Mouse (Mus musculus) embryo, embryonic 9.5 days (tissue): ENCODE results near the gene Fbxw9.
"Not testable (repeated sequence)": the region's sequence is repeated elsewhere in the genome, so short reads cannot be mapped to it uniquely, and the experiment has no call there.

Experiments used
- DNase-seq: peaks from one replicate; pipeline ENCODE4 v3.0.0-alpha.2; 2017; ENCODE audit errors: extremely low spot score

Gene Fbxw9

DNA sequence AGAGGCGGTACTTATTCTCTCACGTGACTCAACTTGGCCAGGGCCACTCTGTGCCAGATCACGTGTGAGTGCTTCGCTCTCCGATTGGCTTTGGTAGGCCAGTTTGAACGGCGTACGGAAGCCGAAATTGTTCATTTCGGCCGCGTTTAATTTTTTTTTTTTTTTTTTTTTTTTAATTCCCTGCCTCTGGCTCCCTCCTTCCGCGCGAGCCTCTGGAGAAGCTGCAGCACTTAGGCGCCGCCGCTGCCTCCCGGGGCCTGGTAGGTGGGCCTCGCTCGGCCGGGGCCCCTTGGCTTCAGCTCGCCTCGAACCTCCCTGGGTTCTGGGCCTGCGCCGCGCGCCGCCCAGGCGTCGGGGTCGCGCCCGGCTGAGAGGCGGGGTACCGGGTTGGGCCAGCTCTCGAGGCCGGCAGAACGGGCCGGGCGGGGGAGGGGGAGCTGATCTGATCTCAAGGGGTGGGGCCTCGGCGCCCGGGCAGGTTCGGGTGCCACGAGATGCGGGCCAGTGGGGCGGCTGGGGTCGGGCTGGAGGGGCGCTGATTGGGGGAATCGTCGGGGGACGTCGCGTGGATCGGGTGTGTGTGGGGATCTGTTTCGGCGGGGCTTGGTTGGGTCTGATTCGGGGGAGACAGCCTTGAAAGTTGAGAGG is 23.0 kb upstream of the Fbxw9 start, which contains the start of gene Tnpo2:
Gene Tnpo2, plus strand, starts transcription at position 198 of the 648 bp plus-strand sequence.
- DNase-seq: peak; percentile 92

DNA sequence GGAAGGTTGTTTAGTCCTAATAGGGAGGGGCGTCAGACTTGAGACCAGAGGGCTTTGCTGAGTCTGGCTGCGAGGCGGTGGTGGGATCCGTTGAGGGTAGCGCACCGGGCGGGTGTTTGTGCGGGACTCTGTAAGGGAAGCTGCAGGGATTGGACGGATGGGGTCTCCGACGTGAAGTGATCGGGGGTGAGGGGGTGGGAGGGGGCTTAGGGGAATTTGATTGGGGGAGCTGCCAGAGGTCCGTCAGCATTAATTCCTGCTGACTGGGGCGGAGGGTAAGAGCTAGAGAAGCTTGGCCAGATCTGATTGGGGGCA is 22.5 kb upstream of the Fbxw9 start:
- no peak for DNase-seq

DNA sequence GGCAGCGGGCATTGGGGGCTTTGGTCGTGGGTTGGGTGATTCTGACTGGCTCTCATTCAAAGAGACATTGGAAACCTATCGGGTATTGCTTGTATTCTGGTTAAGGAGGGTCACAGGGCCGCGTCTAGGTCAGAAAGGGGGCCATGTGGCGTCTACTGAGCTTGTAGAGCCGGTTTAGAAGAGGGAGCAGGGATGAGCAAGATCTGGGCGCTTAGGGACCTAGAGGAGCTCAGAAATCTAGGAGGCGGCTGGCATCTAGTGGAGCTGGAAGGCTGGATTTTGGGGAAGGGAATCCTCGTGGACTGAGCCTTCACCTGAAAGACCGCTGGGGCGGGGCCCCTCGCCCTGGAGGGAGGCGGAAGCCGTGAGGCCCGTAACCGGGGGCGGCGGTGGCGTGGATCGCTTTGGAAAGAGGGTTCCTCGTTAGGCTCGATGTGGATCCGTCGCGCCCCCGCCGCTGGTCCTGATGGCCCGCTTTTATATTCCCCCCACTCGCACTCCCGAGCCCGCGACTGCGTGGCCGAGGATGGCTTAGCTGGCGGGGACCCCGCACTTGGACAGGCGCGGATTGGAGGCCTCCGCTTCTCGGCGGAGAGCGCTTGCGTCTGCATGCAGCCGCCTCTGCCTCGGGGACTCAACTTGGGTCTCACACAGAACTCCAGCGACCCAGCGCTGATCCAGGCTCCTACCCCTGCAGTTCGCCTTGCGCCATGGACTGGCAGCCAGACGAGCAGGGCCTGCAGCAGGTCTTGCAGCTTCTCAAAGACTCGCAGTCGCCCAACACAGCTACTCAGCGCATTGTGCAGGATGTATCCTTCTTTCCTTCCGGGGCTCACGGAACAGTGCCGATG is 21.9 kb upstream of the Fbxw9 start:
- DNase-seq: peak; percentile 78

- no peak for DNase-seq
Observed at GRCm38 (mm10) chr8:85043619-85044018, 16.2 kb upstream of the Fbxw9 start.

DNA sequence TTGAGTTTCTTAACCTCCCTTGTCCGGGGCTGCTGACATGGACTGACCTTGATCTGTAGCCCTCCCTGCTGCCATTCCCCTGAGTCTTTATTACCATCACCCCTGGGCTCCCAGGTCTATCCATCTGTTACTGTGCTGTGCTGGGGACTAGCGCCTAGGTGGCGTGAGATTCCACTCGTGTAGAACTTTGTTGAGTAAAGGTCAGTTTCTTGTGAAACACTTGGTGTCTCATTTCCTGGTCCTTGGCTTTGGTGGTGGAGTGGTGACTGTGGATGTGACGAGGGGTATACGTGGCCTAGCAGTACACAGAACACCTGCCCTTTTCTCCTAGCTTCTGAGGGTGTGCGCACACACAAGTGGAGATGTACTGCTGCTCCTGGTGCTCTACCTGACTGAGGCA is 2.5 kb upstream of the Fbxw9 start:
- no peak for DNase-seq

DNA sequence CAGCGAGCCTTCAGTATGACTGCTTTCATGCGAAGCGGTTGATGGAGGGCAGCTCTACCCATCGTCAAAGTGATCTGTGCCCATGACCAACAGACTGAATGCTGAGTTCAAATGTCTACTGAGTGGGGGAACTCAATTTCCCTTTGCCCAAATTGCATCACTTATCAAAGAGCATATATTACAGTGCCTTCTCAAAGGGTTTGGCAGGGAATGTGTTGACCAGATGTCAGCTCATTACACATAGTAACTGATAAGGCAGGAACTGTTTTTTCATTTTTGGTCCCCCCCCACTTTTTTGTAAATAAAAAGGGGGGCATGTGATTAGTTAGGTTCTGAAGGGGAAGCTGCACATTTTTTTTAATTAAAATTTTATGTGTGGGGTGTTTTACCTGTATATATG is 2.7 kb downstream of the Fbxw9 start:
- no peak for DNase-seq

- DNase-seq: no peak
Observed at GRCm38 (mm10) chr8:85065213-85065612, 5.4 kb downstream of the Fbxw9 start.

GRCm38 (mm10) chr8:85067155-85067554 is 7.3 kb downstream of the Fbxw9 start:
- DNase-seq: no peak

DNA sequence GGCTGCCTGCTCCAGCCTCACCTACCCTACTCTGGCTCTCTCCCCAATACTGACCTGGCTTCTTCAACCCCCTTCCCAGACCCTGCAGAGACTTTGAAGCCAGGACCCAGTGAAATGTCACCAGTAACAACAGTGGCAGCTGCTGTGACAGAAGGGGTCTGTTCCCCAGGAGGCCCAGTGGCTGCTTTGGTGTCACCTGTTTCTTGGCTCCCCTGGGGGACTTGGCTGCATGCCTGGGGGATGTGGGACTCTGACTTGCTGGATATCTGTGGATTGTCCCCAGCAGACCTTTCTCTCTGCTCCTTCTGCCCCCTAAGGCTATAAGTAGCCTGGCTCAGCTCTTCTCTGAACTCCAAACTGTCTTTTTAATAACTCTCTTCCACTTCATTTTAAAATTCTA is 8.1 kb downstream of the Fbxw9 start, which contains the start of gene Gm5741:
Gene Gm5741, minus strand, starts transcription at position 1 of the 400 bp plus-strand sequence.
- DNase-seq: no peak

- DNase-seq: peak; percentile 51
Observed at GRCm38 (mm10) chr8:85071041-85071440, 11.2 kb downstream of the Fbxw9 start.

DNA sequence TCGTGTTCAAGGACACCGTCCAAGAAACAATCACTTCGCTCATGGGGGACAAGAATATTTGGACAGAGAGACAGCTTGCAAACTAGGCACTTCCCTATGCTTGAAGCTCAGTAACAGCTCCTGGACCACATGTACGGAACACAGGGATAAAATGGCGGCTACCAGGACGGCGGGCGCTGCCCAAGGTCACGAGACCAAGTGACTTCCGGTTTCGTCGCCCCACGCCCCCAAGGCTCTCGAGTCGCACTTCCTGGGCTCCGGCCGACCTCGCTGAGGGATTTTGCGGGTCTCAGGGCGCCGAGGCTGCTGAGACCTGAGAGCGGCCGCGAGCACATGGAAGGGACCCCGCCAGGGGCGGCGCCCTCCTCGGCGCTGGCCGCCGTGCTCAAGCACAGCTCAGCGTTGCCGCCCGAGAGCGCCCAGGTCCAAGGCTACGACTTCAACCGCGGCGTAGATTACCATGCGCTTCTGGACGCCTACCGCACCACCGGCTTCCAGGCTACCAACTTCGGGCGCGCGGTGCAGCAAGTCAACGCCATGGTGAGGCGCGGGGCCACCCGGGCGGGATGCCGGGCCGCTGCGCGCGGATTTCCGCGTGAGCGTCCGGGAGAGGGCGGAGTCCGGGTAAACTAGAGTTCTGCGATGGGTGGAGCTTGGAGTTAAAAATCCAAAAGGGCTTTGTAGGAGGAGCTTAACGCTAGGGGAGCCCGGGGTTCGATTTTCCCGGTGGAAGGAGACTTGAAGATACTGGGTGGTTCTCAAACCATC is 11.8 kb downstream of the Fbxw9 start, which contains the start of gene Dhps:
Gene Dhps, plus strand, starts transcription at position 244 of the 768 bp plus-strand sequence.
- peak; percentile 86 for DNase-seq

- DNase-seq: no peak
Observed at GRCm38 (mm10) chr8:85072364-85072929, 12.6 kb downstream of the Fbxw9 start.

DNA sequence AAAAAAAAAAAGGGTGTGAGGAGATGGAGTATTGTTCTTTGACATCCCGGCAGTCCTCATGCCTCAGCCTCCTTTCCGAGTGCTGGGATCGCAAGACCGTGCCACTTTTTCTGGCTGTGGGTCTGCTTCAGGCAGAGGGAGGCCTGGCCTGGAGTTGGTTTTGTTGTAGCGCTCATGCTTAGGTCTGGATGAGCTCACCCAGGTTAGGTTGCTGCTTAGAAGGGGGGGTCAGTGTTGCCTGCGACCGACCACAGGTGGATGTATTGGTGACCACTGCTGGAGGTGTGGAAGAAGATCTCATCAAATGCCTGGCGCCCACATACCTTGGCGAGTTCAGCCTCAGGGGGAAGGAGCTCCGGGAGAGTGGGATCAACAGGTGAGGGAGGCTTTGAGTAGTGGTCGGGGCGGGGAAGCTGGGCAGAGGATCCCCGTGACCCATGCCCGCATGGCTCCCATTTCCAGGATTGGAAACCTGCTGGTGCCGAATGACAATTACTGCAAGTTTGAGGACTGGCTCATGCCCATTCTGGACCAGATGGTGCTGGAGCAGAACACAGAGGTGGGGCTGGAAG is 13.3 kb downstream of the Fbxw9 start:
- no peak for DNase-seq

DNA sequence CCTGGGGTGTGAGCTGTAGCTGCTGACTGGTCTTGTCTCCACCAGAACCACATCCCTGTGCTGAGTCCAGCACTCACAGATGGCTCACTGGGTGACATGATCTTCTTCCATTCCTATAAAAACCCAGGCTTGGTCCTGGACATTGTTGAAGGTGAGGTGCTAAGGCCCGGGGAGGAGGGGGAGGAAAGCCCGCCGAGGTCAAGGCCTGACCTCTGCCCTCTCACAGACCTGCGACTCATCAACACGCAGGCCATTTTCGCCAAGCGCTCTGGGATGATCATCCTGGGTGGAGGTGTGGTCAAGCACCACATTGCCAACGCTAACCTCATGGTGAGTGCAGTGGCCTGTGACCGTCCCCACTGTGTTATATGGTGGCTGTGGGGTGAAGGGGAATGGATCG is 14.3 kb downstream of the Fbxw9 start:
- no peak for DNase-seq

GRCm38 (mm10) chr8:85074617-85075016 is 14.8 kb downstream of the Fbxw9 start:
- no peak for DNase-seq

DNA sequence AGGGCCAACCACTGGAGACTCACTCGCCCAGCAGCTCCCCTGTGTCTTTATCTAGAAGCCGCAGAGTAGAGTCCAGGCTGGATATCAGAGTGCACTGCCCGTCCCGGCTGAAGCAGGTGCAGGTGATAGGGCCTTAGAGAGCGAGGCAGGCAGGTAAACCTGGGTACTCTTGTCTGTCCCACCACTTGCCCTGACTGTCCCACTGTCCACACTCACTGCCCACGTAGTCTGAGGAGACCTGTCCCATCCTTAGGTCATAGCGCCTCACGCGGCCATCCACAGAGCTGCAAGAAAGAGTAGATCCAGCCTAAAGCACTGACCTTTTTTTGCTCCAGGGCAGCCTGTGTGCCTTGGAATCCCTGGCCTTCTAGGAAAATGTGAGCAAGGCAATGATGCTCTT is 16.1 kb downstream of the Fbxw9 start:
- DNase-seq: no peak

- DNase-seq: peak; percentile 73
Observed at GRCm38 (mm10) chr8:85076993-85077392, 17.1 kb downstream of the Fbxw9 start.

- no peak for DNase-seq
Observed at GRCm38 (mm10) chr8:85080214-85080531, 20.3 kb downstream of the Fbxw9 start.

- DNase-seq: peak; percentile 82
Observed at GRCm38 (mm10) chr8:85080532-85081215, 20.8 kb downstream of the Fbxw9 start, which contains the start of gene Wdr83os. Wdr83os (plus strand) TSS chr8:85080740.

DNA sequence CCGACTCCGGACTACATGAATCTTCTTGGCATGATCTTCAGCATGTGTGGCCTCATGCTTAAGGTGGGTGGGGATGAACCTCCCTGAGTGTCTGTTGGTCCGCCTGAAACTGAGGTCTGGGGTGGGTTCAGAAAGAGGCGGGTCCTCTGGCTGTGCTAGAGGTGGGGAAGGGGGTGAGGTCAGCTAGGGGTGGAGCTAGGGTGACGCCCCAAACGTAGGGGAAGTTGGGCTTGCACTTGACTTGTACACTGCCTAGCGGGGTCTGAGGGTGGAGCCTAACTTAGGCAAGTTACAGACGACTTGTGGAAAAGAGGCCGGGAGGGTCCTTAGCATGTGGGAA is 21.3 kb downstream of the Fbxw9 start, which contains the start of gene Wdr83:
Gene Wdr83, minus strand, starts transcription at position 91 of the 340 bp plus-strand sequence.
- peak; percentile 70 for DNase-seq

- not testable (repeated sequence) for DNase-seq
Observed at GRCm38 (mm10) chr8:85082169-85082568, 22.3 kb downstream of the Fbxw9 start.
